Mouse (Mus musculus) mouse embryonic stem cell (cell line): Measurements from ENCODE around the gene Adgrl1.
"Not testable (repeated sequence)": the region's sequence is repeated elsewhere in the genome, so short reads cannot be mapped to it uniquely, and the experiment has no call there.

Experiments
- in situ Hi-C, 2 experiments: fragments of 300-500 bp; cut with MboI; formaldehyde crosslinking; loops; 1 replicate in 1 of 2; 3 replicates in 1 of 2; pipeline ENCODE4 v1.14.3; 2019 to 2020; ENCODE audit warnings: low sequenced_read_pairs in 2 of 2, low pct_unique_long_range_greater_than_20kb in 1 of 2, mixed read lengths in 1 of 2; ENCODE audit not compliant: unreplicated experiment in 1 of 2

The Adgrl1 gene

DNA sequence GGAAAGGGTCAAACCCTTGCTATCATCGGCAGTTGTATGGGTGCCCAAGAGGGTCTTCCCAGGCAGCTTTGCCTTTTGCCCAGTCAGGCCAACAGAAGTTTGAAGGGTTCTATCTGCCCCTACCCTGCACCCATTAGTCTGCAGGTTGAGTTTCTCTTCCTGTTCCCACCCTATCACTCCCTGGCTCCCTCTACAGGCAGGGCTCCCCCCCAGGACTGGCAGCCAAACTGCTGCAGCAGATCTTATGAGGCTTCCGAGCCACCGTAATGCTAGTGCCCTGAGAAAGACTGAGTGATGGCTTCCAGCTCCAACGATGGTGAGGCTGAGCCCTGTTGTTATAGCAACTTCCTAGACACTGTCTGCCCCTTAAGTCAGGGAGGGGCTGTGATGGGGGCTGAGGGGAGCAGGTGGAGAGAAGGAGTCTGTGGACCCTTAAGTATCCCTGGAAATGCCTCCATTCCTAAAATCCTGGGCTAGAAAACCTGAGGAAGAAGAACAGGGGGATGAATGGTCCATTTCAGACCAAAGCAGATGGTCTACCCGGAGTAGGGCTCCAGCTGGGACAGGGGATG is 77.0 kb downstream of the Adgrl1 start:
- in situ Hi-C loops = no loop called here

DNA sequence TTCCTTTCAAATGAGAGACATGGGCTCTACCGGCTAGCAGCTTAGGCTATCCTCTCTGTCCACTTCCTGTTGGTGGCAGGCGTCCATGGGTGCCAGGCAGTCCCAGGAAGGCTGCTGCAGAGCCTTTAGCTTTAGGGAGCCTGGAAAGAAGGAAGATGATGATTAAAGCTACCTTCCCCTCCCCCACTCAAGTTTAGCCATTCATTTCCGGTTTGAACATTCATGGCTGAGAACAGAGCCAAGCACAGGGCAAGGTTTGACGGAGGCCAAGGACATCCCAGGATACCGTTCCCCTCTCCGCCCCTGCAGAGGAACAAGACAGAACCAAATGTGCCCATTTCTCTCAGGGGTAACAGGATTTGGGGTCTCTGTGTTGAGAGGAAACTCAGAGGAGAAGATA is 77.7 kb downstream of the Adgrl1 start:
- in situ Hi-C loops = no loop called here

DNA sequence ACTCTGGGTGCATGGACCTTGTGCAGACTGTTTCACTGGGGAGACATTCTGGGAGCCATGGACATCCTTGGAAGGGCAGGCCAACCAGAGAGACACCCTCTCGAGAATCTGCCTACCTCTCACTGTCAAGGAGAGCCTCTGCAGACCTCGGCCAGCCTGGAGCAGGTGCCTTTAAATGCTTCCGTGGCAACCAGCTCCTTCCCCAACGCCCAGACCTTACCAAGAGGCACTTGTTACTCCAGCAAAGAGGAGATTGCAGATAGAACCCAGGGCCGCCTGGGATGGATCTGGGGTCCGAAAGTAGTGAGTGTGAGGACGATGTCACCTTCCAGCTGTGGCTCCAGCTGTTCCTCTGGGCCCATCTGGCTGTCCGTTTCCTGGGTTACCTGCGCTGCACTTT is 78.3 kb downstream of the Adgrl1 start:
- in situ Hi-C loops = no loop called here

GRCm38 (mm10) chr8:83980250-83980649 is 80.3 kb downstream of the Adgrl1 start:
- in situ Hi-C loops = no loop called here

DNA sequence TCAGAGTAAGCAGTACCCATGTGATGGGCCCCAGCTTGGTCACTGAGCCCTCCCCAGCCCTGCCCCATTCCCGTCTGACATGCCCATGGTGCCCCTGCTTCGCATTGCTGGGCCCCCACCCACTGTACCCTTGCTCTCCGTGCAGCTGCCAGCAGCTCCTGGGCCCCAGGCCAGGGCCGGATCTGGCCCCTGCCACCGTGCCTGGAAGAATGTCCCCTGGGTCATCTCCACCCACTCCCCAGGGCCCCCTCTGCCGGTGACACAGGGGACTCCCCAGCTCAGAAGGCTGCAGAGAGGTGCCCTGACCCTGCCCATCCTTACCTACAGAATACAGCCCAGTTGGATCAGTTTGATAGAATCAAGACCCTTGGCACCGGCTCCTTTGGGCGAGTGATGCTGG is 80.9 kb downstream of the Adgrl1 start:
- in situ Hi-C loops = no loop called here

DNA sequence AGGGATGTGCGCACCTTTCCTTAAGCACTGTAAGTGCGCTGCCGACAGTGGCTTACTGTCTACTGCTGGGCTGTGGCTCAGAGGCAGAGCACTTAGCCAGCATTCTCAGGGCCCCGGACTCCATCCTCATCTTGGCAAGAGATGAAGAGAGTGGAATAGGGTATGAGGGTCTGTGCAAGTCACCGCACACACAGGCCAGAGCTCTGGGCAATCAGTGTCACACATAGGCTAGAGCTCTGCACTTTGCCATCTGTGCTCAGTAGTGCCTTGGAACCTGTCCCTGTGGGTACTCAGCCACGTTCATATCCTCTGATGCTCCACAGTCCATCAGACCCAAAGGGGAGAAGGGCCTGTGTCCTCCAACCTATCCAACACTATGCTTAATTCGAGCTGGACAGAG is 81.6 kb downstream of the Adgrl1 start:
- in situ Hi-C loops = no loop called here

GRCm38 (mm10) chr8:83982449-83982848 is 82.5 kb downstream of the Adgrl1 start:
- in situ Hi-C loops = no loop called here

GRCm38 (mm10) chr8:83983222-83983621 is 83.3 kb downstream of the Adgrl1 start:
- in situ Hi-C loops = not testable (repeated sequence)

DNA sequence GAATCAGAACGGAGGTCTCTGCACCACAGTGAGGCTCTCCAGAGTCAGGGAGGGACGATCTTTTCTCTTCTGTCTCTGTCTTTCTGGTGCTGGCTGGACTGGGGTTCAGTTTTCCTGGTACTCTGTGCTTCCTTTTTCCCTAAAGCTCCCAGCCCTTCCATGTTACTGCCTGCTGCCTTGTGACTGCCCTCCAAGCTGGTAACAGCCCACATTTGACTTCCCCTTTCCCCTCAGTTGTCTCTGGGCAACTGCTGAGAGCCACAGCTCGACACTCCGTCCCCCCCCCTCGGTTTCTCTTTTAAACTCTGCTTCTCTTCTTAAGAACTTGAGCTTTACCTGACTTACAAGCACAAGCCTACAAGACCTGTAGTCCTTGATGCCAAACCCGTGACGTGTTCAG is 89.3 kb downstream of the Adgrl1 start:
- in situ Hi-C loops = no loop called here

GRCm38 (mm10) chr8:83990170-83990569 is 90.3 kb downstream of the Adgrl1 start:
- in situ Hi-C loops = no loop called here
